Comparison of ENCODE assay signal across 8 mouse cellular contexts in genomic region chr12:26414451-26415103, GRCm38 (mm10). TPM values are rescaled to one million over a fixed set of nuclear protein-coding genes. Genes with fewer than 3 reads are reported as not detected.
A peak's percentile ranks its signal among the peaks of the same experiment; 100 is the strongest.
DNase-seq lines count a peak whose midpoint lies in the region; ATAC-seq and TF ChIP-seq lines count a peak whose summit lies in the region.

No protein-coding gene starts in this region.

- H3K4me3 ChIP-seq in ES-E14 (ENCODE audit: insufficient read depth in 1 of 2, low read depth in 1 of 2, low read length in 2 of 2, poor library complexity in 1 of 2, severe bottlenecking in 1 of 2): peak overlapping the region; percentile 69 to 75
- H3K4me3 ChIP-seq in heart, embryonic 12.5 days: peak overlapping the region; percentile 91

- peaks cover 2 to 7% of the 10 kb centered on the region in 2 experiments; a peak in 2 of 4 replicates for H3K4me1 ChIP-seq in ES-E14 (ENCODE audit: control insufficient read depth in 2 of 2, insufficient read depth in 2 of 2, low read length in 2 of 2, poor library complexity in 1 of 2)
- peaks cover 38% of the 10 kb centered on the region for H3K4me1 ChIP-seq in heart, embryonic 12.5 days (replicated peaks)

- peak overlapping the region; percentile 95 for H3K4me2 ChIP-seq in heart, embryonic 12.5 days

- H3K9me3 ChIP-seq in ES-E14 (ENCODE audit: control insufficient read depth, insufficient read depth, low read depth, low read length): no peaks in the 10 kb centered on the region
- H3K9me3 ChIP-seq in heart, embryonic 12.5 days (replicated peaks): no peaks in the 10 kb centered on the region

- peaks cover 20% of the 10 kb centered on the region for H3K27me3 ChIP-seq in heart, embryonic 12.5 days (replicated peaks)

- H3K27ac ChIP-seq in ES-E14 (ENCODE audit: insufficient read depth, low read depth, low read length, poor library complexity, severe bottlenecking): no peak overlapping the region
- no peak overlapping the region for H3K27ac ChIP-seq in heart, embryonic 12.5 days (ENCODE audit: poor library complexity, severe bottlenecking)

- under 1% methylated on average over 64 of the region's 64 CpGs for WGBS in heart, embryonic 12.5 days

- ATAC-seq in frontal cortex, adult (ENCODE audit: low TSS enrichment): peak; percentile 39
- ATAC-seq in heart, embryonic 12.5 days (ENCODE audit: insufficient number of reproducible peaks, low FRiP score): peak; percentile 77

- peak overlapping the region; percentile 74 for H3K9ac ChIP-seq in ES-E14 (ENCODE audit: insufficient read depth, low read depth, low read length, poor library complexity, severe bottlenecking)
- peak overlapping the region; percentile 82 for H3K9ac ChIP-seq in heart, embryonic 12.5 days

- in situ Hi-C loops in ES-E14 (cut with MboI; ENCODE audit: low sequenced_read_pairs in 2 of 2, unreplicated experiment in 2 of 2): no loop called here

- no peak for DNase-seq in frontal cortex, adult 2 months (ENCODE audit: extremely low spot score in 1 of 2, low spot score in 1 of 2)
- DNase-seq in ES-E14 (ENCODE audit: low read depth, low spot score): no peak
- DNase-seq in embryo, embryonic 9.5 days (ENCODE audit: extremely low spot score): peak; percentile 65
- peak; percentile 68 to 79 for DNase-seq in kidney, postnatal 4 days
- DNase-seq in mesoderm, embryonic 11.5 days (ENCODE audit: low read depth, low spot score): peak; percentile 35
- peak; percentile 37 to 40 for DNase-seq in thymus, postnatal 10 days (ENCODE audit: low spot score in 2 of 2)

- no peaks in the 10 kb centered on the region for H3K36me3 ChIP-seq in ES-E14 (ENCODE audit: control insufficient read depth, insufficient read depth, low read length, poor library complexity, severe bottlenecking)
- no peaks in the 10 kb centered on the region for H3K36me3 ChIP-seq in heart, embryonic 12.5 days

TF ChIP-seq in ES-E14, 5 proteins besides CTCF, POLR2A, EP300 and RAD21:
- no peak for TF ChIP-seq CHD2 (IDR thresholded peaks at IDR 0.05; ENCODE audit: low read depth, low read length)
- TF ChIP-seq ZC3H11A (IDR thresholded peaks at IDR 0.05; ENCODE audit: borderline replicate concordance, low read depth, low read length): no peak
- no peak for TF ChIP-seq HCFC1 (IDR thresholded peaks at IDR 0.05; ENCODE audit: borderline replicate concordance, insufficient read depth, low read length)
- no peak for TF ChIP-seq ZNF384 (IDR thresholded peaks at IDR 0.05; ENCODE audit: low read depth, low read length)
- no peak for TF ChIP-seq MAFK (IDR thresholded peaks at IDR 0.05; ENCODE audit: insufficient read depth, low read depth, low read length)

RNA-seq across cellular contexts. Expression of gene Rnf144a, which starts 0.5 kb away (rescaled TPM):
- polyA plus RNA-seq in frontal cortex, adult 2 months (2012; rRNA removed): 15.6 and 16.1 TPM in 2 replicates
- 1.6 and 3.3 TPM in 2 replicates for total RNA-seq in ES-E14 (2012; rRNA removed)
- polyA plus RNA-seq in heart, embryonic 12.5 days (2016; fragmentation: Nextera tagmentation; extraction: Ambion mirVana): 10.0 and 11.3 TPM in 2 replicates

RNA-seq across cellular contexts. Expression of gene Rsad2, which starts 41.7 kb away (rescaled TPM):
- polyA plus RNA-seq in frontal cortex, adult 2 months (2012; rRNA removed): 1.2 TPM in 2 replicates
- 0.05 and 0.27 TPM in 2 replicates for total RNA-seq in ES-E14 (2012; rRNA removed)
- polyA plus RNA-seq in heart, embryonic 12.5 days (2016; fragmentation: Nextera tagmentation; extraction: Ambion mirVana): 1.2 and 1.5 TPM in 2 replicates

RNA-seq across cellular contexts. Expression of gene Cmpk2, which starts 54.4 kb away (rescaled TPM):
- polyA plus RNA-seq in frontal cortex, adult 2 months (2012; rRNA removed): 12.6 and 14.8 TPM in 2 replicates
- total RNA-seq in ES-E14 (2012; rRNA removed): 0.27 and 0.42 TPM in 2 replicates
- 5.3 and 6.4 TPM in 2 replicates for polyA plus RNA-seq in heart, embryonic 12.5 days (2016; fragmentation: Nextera tagmentation; extraction: Ambion mirVana)

Comparison
In these comparisons a context has a peak if more than half of its experiments do, and no peak if none do; other contexts are left out.
1. DNase-seq: peak in embryo, embryonic 9.5 days (single experiment), kidney, postnatal 4 days (2 of 2), mesoderm, embryonic 11.5 days (single experiment) and thymus, postnatal 10 days (2 of 2); none in frontal cortex, adult 2 months (0 of 2) and ES-E14 (single experiment).